Mouse (Mus musculus): ENCODE data around the gene Phf21a.

Phf21a gene

GRCm38 (mm10) chr2:92291526-92291925, 198.6 kb downstream of the Phf21a start:
- DNase-seq (ENCODE audit: low read depth, low spot score) = no peak

DNA sequence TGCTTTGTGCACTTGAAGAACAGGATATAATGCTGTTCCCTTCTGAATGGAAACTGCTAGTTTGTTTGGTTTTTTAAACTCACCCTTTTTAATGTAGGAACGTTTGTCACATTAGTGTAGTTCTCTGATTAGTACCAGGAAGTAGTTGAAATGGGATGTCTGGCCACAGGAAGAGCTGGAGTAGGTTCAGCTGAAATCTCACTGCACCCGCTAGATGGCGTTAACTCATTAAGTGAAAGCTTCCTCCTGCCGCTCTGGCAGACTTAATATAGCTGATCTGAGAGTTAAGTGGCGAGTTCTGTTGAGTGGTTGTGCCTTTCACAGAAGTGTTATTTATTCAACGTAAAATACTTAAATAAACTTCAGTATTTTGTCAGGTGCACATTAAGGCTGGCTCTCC, 203.5 kb downstream of the Phf21a start:
- peak; percentile 95 for DNase-seq (ENCODE audit: low read depth, low spot score)

DNA sequence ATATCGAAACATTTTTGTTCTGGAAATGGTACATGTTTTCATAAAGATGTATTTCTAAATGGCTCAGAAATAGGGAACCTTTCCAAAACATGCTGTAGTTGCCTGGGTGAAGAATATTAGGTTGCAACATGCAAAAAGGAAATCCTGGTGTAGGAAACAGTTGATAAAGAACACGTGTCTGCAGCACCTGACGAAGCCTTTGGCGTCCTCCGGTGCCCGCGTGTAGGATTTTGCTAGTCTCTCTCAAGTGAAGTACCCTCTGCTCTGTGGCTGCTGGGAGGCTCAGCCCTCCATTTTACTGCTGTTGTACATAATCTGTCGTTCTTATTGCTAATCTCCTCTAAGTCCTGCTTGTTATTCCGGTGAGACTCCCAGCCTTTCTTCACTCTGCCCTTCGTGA, 207.0 kb downstream of the Phf21a start:
- no peak for DNase-seq (ENCODE audit: low read depth, low spot score)

DNA sequence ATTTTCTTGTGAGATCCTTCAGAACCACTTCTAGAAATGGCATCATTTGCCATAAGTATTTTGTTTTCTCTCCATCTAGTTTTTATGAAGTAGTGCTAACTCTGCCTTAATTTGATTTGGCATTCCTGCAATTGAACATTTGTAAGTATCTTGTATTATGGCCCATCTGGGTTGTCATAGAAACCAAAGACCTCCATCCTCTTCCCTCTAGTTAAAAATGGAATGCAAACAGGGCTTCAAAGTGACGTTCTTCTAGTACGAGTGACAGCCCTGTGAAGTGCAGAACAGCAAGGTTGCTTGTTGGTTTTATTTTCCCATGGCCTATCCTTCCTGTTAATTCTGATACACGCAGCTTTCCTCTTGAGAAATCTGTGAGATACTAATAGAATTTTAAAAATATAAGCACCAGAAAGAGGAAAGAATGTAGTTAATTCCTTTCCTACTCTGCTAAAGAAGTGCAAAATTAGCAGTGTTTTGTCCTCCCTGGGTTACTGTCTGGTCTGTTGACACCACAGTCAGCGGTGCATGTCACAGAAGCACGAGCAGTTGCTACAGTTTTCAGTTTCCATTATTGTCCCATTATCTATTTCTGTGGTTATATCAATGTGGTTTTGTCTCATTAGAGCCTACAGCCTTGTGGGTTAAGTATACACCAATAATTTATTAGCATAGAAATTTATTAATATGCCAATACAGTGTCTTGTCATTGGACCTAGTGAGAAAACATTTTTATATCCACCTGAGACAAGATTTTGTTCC, 209.1 kb downstream of the Phf21a start:
- peak; percentile 61 for DNase-seq (ENCODE audit: low read depth, low spot score)

DNA sequence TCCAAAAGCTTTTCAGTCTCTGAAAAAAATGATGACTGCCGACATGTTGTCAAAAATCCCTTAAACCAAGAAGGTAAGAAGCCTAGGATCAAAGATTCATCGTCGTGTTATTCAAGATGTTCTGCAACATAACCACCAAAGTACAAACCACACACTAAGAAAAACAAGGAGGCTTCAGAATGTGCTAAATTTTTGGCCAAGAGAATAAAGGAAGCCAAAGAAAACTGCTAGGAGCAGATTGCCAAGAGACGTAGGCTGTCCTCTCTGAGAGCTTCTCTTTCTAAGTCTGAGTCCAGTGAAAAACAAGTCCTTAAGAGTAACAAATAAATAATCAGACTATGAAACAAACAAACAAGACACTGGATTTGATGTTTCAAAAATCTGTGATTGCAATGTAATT, 219.6 kb downstream of the Phf21a start:
- DNase-seq (ENCODE audit: low read depth, low spot score) = peak; percentile 71

- DNase-seq (ENCODE audit: low read depth, low spot score) = no peak
These were observed 221.1 kb downstream of the Phf21a start for GRCm38 (mm10) chr2:92314031-92314430.

DNA sequence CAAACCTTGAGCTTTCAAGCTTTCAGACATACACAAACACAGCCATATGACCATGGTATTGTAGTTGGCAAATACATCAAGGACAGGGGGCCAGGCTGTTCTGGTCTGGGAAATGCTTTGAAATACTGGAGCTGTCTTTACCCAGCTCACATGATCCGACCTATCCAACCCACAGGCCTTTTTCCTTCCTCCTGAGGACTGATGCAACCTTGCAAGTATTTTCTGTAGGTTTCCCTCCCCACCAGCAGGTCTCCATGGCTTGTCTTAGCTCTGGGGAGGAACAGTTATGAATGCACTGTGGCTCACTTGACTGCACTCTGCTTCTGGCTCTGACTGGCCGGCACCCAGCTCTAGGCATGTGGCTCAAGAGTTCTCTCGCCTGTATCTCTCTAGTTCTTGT, 223.7 kb downstream of the Phf21a start:
- no peak for DNase-seq (ENCODE audit: low read depth, low spot score)

DNA sequence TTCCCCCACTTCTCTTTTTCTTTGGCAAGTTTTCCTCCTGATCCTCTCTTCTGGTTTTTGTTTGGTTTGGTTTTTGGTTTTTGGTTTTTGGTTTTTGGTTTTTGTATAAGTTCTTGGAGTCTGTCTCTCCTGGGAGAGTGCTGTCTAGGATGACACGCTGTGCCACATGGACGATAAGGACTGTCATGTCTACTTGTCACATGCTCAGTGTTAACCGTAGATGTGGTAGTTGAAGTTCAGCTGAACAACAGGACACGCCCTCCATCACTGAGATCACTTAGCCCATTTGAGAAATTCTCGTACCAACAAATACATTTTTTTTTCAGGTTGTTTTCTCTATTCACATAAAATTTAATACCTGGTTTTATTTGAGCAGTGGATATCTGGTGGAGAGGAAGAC, 224.3 kb downstream of the Phf21a start:
- no peak for DNase-seq (ENCODE audit: low read depth, low spot score)

DNA sequence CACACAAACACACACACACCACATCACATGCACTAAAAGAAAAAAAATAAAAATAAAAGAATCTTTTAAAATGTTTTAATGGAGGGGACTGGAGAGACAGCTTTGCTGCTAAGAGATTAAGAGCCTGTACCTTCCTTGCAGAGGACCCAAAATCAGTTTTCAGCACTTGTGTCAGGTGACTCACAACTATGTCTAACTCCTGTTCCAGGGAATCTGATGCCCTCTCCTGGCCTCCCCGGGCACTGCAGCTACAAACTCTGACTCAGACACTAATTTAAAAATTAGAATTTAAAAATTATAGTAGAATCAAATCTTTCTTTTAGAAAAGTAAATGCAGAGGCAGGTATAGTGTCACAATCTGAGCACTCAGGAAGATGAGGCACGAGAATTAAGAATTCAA, 229.8 kb downstream of the Phf21a start:
- DNase-seq (ENCODE audit: low read depth, low spot score) = no peak

- no peak for DNase-seq (ENCODE audit: low read depth, low spot score)
These were observed 232.8 kb downstream of the Phf21a start for GRCm38 (mm10) chr2:92325676-92326075.

- no peak for DNase-seq (ENCODE audit: low read depth, low spot score)
These were observed 233.3 kb downstream of the Phf21a start for GRCm38 (mm10) chr2:92326221-92326620.

DNA sequence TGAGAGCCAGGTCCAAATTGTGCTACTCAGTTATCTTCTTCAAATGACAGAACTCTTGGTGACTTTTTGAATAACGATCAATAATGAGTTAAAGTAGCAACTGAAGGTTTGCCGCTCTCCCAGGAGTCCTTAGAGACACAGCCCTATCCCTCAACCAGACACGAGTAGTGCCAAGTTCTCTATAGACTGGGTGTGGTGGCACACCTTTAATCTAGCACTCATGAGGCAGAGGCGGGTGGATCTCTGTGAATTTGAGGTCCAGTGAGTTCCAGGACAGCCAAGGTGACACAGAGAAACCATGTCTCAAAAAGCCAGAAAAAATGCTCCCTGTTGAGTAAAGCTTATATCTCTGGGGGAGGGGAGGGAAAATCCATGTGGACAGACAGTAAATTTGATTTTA, 234.7 kb downstream of the Phf21a start:
- DNase-seq (ENCODE audit: low read depth, low spot score) = no peak

DNA sequence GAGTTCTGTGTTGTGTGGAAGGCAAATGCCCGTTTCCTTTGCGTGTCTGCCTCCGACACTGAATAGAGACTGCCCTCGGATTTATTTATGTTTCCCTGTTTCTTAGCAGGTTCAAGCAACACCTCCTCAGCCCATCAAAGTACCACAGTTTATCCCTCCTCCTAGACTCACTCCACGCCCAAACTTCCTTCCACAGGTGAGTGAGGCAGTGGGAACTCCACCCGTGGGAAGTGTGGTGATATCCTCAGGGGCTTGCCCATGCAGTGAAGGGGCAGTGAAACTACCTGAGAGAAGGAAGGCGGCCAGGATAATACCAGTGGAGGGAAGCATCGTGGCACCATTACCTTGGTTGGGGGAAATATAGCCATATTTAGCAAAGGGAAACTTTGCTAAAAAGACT, 235.3 kb downstream of the Phf21a start:
- no peak for DNase-seq (ENCODE audit: low read depth, low spot score)

- DNase-seq (ENCODE audit: low read depth, low spot score) = peak; percentile 82
These were observed 237.9 kb downstream of the Phf21a start for GRCm38 (mm10) chr2:92330840-92331239.

DNA sequence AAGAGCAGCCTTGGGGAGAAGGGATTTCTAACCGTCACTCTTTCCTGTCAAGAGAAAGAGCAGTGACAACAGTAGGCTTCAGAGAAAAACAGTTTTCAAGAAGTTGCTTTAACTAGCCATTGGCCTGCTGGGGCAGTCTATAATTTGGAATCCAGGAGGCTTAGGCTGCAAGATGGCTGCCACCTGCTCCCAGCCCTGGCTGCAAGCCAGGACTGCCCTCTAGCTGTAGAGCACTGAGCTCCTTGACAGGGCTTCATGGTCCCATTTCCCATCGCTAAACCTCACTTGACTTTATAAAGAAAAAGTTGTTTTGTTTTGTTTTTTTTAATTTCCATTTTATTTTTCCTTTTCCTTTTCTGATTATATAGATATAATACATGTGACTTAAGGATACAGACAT, 238.5 kb downstream of the Phf21a start:
- DNase-seq (ENCODE audit: low read depth, low spot score) = peak; percentile 66

DNA sequence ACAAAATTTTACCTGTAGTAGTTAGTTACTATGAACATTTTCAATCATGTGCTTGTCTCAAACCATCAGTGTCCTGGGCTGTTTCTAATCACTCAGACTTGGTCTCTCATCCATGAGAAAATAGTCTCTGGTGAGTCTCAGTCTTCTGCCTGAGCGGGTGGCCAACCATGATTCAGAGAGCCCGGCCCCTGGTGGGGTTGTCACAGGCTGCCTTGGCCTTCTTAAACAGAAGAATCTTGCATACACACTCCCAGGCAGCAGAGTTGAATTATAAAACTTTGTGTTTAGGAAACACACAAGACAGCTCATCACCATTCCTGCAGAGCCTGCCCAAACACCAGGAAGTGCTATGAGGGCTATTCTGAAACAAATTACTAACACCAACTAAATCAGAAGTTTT, 239.0 kb downstream of the Phf21a start:
- no peak for DNase-seq (ENCODE audit: low read depth, low spot score)

DNA sequence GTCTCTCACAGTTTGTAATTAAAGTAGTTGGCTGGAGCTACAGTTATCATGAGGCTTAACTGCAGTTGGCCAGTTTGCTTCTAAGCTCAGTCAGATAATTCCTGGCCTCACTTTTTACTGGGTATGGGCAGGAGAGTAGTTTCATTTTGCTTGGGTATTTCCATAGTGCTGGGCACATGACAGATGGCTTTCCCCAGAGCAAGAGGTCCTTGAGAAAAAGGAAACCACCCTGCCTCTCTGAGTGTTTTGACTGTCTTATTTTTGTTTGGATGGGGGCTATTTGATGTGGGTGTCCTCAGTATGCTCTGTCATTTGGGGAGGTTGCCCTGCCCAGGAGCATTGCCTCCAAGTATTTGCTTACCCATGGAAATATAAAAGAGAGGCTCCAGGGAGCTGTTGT, 249.5 kb downstream of the Phf21a start:
- no peak for DNase-seq (ENCODE audit: low read depth, low spot score)

DNA sequence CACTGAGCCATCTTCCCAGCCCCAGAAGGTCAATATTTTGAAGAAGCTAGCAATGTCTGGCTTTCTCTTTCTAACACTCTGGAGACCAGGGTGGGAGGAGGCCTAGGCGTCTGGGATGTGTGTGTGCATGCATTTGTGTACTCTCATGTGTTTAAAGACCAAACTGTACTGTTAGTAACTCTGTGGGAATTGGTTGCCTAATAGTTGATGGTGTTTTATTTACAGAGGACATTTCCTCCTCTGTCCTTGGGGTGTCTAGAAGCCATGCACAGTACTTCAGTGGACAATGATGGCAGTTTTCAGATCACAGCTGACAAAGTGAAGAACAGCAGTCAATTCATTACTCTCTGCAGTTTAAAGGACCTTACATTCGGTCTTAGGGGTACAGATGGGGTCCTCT, 254.3 kb downstream of the Phf21a start:
- no peak for DNase-seq (ENCODE audit: low read depth, low spot score)

DNA sequence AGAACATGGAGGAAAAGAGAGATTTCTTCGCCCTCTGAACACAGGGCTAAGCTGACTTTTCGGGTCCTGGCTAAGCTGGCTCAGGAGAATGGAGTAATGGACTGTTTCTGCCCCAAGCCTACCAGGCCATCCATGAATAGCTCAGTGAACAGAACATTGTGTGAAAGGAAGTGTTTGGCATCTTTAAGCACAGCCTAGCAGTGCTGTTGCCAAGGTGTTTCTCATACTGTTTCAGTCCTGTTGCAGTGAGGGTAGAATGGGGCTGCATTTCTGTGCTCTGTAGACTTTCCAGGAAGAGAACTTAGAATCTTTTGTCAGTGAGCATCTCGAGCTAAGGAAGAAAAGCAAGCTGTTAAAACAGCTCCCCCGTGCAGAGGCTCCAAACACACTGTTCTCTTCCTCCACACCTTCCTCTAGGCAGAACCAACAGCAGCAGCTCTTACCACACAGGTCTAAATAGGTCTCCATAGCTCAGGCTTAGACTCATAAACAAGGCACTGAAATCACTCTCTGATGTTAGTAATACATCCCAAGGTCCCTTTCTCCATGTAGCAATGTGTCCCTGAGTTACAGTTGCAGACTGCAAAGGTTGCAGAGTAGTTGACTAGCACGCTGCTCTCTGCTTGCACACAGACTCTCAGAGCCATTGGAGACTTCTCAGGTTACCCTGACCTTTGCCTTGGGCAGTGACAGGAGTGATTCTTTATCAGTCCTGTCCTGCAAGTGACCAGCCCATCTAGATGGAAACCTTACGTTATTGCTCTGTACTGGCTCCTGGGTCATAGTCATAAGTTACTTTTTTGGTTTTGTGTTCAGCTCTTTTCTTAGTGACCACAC, 256.9 kb downstream of the Phf21a start:
- DNase-seq (ENCODE audit: low read depth, low spot score) = peak; percentile 42

- no peak for DNase-seq (ENCODE audit: low read depth, low spot score)
These were observed 257.8 kb downstream of the Phf21a start for GRCm38 (mm10) chr2:92350686-92351085.

DNA sequence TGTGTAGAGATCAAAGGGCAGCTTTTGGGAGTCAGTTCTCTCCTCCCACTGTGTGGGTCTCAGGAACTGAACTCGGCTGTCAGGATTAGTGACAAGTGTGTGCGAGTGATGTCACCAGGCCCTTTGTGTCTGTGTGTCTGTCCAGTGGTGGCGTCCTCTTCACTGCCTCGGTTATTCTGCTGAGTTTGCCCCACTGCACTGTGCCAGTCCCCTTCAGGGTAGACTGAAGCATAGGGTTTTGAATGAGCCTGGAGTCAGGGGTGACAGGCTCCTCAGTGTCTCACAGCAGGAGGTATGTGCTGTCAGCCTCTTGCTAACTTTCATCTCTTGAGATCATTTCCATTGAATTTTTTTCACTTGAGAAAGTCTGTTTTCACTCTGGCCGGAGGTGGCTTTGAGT, 260.5 kb downstream of the Phf21a start:
- DNase-seq (ENCODE audit: low read depth, low spot score) = no peak

GRCm38 (mm10) chr2:92354224-92354623, 261.3 kb downstream of the Phf21a start:
- no peak for DNase-seq (ENCODE audit: low read depth, low spot score)

DNA sequence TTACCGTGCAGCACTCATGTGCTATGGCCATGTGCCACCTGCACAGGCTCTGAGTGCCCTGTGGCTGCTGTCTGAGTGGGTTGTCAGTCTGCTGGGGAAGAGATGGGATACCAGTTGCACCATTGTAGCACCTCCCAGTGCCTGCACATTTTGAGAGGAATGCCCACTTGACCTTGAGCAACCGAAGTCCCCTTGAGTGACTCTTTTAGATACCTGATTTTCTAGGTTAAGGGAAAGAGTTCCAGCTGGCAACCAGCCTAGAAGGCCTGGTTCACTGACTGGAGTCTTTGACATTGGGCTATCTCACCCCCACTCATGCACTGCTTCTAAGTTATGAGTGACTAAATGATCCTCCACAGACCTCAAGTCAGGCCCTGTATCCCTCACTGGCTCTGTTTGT, 266.4 kb downstream of the Phf21a start:
- DNase-seq (ENCODE audit: low read depth, low spot score) = no peak
